Mouse (Mus musculus) liver, embryonic 15.5 days (tissue): ENCODE measurements around the gene Prr13. TPM values are rescaled to one million over a fixed set of nuclear protein-coding genes. Genes with fewer than 3 reads are reported as not detected.

ENCODE experiments used
- ATAC-seq: fragments of 200-750 bp; cut with Nextera tagmentation; 2 replicates; pipeline ENCODE4 v1.8.0; 2017; ENCODE audit warnings: moderate number of reproducible peaks, mild to moderate bottlenecking, moderate library complexity; ENCODE audit not compliant: insufficient read depth
- H3K27ac ChIP-seq: fragments of 300-500 bp; sonication (generic); replicated peaks from 2 replicates; pipeline ENCODE4 v1.5.1; 2015; ENCODE audit warnings: mild to moderate bottlenecking, inconsistent platforms
- H3K27me3 ChIP-seq: fragments of 300-500 bp; sonication (generic); 2 replicates; pipeline ENCODE4 v1.6.1; 2015; ENCODE audit warnings: mild to moderate bottlenecking, inconsistent platforms
- H3K36me3 ChIP-seq: fragments of 300-500 bp; sonication (generic); replicated peaks from 2 replicates; pipeline ENCODE4 v1.6.1; 2015; ENCODE audit warnings: moderate library complexity, mild to moderate bottlenecking, inconsistent platforms
- H3K4me1 ChIP-seq: fragments of 300-500 bp; sonication (generic); replicated peaks from 2 replicates; pipeline ENCODE4 v1.6.1; 2015; ENCODE audit warnings: inconsistent platforms
- H3K4me2 ChIP-seq: fragments of 300-500 bp; sonication (generic); 2 replicates; pipeline ENCODE4 v1.6.1; 2015; ENCODE audit warnings: moderate library complexity, mild to moderate bottlenecking, inconsistent platforms
- H3K4me3 ChIP-seq: fragments of 300-500 bp; sonication (generic); replicated peaks from 2 replicates; pipeline ENCODE4 v1.5.1; 2015; ENCODE audit warnings: mild to moderate bottlenecking, inconsistent platforms
- H3K9ac ChIP-seq: fragments of 300-500 bp; sonication (generic); 2 replicates; pipeline ENCODE4 v1.6.1; 2015; ENCODE audit warnings: moderate library complexity, mild to moderate bottlenecking, inconsistent platforms
- H3K9me3 ChIP-seq: fragments of 300-500 bp; sonication (generic); replicated peaks from 2 replicates; pipeline ENCODE4 v1.6.1; 2016; ENCODE audit warnings: inconsistent platforms
- WGBS: fragments of 180-500 bp; shearing (Covaris S2); methylation state at CpG from one replicate; pipeline ENCODE4 v1.1.7; 2015; ENCODE audit warnings: mixed read lengths; ENCODE audit not compliant: insufficient replicate concordance; 5-methylcytosine and 5-hydroxymethylcytosine counted together
- polyA plus RNA-seq: library from polyadenylated mRNA; unstranded; fragments of >200 nt; fragmentation: Nextera tagmentation; extraction: Ambion mirVana; gene quantifications from 2 replicates; pipeline ENCODE4 v1.2.1, GENCODE M21; 2015

Prr13 gene
- polyA plus RNA-seq, 1 experiment from 2014 or later: 106 TPM

GRCm38 (mm10) chr15:102460971-102461370 is 2.1 kb downstream of the Prr13 start:
- WGBS: 19% methylated on average over 4 of the region's 4 CpGs
- Histone ChIP-seq H3K4me3 (peak overlapping the region; percentile 62), H3K4me2 (peak overlapping the region; percentile 78), H3K4me1 (peaks cover 63% of the 10 kb centered on the region), H3K27ac (peak overlapping the region; percentile 91), H3K27me3 (no peaks in the 10 kb centered on the region), H3K36me3 (peaks cover 33% of the 10 kb centered on the region), H3K9ac (peak overlapping the region; percentile 58), H3K9me3 (no peaks in the 10 kb centered on the region)
- ATAC-seq: peak; percentile 37; the same call in 1 of the 2 replicates

DNA sequence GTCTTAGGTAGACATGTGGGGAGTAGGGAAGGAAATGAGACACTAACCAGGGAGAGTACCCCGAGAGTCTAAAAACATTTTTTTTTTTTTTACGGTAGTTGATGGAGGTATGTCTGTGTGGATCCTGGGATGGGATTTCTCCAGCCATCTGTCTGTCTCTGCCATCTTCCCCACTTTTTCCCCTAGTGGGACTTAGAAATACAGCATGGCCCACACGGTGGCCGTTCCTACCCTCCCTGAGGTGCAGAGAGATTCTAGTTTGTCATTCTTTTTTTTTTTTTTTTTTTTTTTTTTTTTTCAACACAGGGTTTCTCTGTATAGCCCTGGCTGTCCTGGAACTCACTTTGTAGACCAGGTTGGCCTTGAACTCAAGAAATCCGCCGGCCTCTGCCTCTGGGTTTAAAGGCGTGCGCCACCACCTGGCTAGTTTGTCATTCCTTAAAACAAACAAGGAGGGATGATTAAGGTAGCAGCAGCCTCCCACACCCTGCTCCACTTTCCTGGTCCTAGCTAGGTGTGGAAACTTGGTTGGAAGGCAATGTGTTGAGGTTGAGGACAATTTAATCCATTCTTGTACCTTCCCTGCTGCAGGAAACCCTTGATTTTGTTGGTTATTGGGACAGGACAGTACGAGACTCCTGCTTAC is 2.7 kb downstream of the Prr13 start:
- Histone ChIP-seq H3K27ac (peak overlapping the region; percentile 91), H3K4me2 (peak overlapping the region; percentile 78), H3K27me3 (no peaks in the 10 kb centered on the region), H3K4me1 (peaks cover 61% of the 10 kb centered on the region), H3K4me3 (peak overlapping the region; percentile 62), H3K9me3 (no peaks in the 10 kb centered on the region), H3K36me3 (peaks cover 37% of the 10 kb centered on the region), H3K9ac (peak overlapping the region; percentile 58)
- WGBS: 67% methylated on average over 9 of the region's 9 CpGs
- ATAC-seq: no peak

- no peak for ATAC-seq
- H3K36me3 ChIP-seq: peaks cover 51% of the 10 kb centered on the region
- H3K9me3 ChIP-seq: no peaks in the 10 kb centered on the region
These were observed 4.8 kb downstream of the Prr13 start for GRCm38 (mm10) chr15:102463666-102464065.

DNA sequence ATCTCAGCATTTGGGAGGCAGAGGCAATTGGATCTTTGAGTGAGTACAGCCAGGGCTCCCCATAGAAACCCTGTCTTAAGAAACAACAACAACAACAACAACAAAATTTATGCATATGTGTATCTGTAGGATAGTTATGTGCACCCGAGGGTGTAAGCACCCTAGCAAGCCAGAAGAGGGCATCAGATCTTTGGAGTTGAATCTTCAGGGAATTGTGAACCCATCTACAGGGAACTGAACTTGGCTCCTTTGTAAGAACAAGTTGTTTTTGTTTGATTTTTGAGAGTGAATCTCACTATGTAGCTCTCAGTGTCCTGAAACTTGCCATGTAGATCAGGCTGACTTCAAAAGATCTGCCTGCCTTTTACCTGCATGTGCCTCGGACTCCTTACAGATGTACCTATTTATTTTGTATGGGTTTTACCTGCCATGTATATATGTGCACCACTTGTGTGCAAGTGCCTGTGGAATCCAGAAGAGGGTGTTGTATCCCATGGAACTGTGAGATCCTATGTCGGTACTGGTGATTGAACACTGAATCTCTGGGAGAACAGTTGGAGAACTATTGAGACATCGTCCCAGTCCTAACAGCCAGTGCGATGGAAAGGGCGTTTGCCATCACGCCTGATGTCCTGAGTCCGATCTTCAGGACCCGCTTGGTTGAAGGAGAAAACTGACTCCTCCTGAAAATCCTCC is 10.0 kb downstream of the Prr13 start:
- 93% methylated on average over 9 of the region's 9 CpGs for WGBS
- ATAC-seq: no peak
- H3K4me3 ChIP-seq: no peak overlapping the region

More at GRCm38 (mm10) chr15:102463666-102464065, 4.8 kb downstream of the Prr13 start:
- no peak overlapping the region for H3K4me2 ChIP-seq
- H3K9ac ChIP-seq: no peak overlapping the region
- no peak overlapping the region for H3K4me3 ChIP-seq
- H3K27me3 ChIP-seq: no peaks in the 10 kb centered on the region
- H3K4me1 ChIP-seq: peaks cover 43% of the 10 kb centered on the region
- no peak overlapping the region for H3K27ac ChIP-seq

GRCm38 (mm10) chr15:102470183-102470604 is 11.4 kb downstream of the Prr13 start, which contains the start of gene Pcbp2:
Gene Pcbp2 (plus strand): TSS chr15:102470539.
- no peaks in the 10 kb centered on the region for H3K27me3 ChIP-seq
- under 1% methylated on average over 34 of the region's 40 CpGs for WGBS
- H3K27ac ChIP-seq: peak within 1 kb of the TSS; percentile 90
- H3K4me3 ChIP-seq: peak within 1 kb of the TSS; percentile 97
- H3K9ac ChIP-seq: peak within 1 kb of the TSS; percentile 96
- H3K4me2 ChIP-seq: peak within 1 kb of the TSS; percentile 72
- peaks cover 53% of the 10 kb centered on the region for H3K36me3 ChIP-seq
- ATAC-seq: peak; percentile 98
- no peaks in the 10 kb centered on the region for H3K9me3 ChIP-seq
- H3K4me1 ChIP-seq: peaks cover 18% of the 10 kb centered on the region

More for the DNA sequence above, 10.0 kb downstream of the Prr13 start:
- Histone ChIP-seq H3K9me3 (no peaks in the 10 kb centered on the region), H3K27me3 (no peaks in the 10 kb centered on the region), H3K36me3 (peaks cover 47% of the 10 kb centered on the region), H3K27ac (no peak overlapping the region), H3K9ac (no peak overlapping the region), H3K4me2 (no peak overlapping the region), H3K4me1 (peaks cover 21% of the 10 kb centered on the region)

DNA sequence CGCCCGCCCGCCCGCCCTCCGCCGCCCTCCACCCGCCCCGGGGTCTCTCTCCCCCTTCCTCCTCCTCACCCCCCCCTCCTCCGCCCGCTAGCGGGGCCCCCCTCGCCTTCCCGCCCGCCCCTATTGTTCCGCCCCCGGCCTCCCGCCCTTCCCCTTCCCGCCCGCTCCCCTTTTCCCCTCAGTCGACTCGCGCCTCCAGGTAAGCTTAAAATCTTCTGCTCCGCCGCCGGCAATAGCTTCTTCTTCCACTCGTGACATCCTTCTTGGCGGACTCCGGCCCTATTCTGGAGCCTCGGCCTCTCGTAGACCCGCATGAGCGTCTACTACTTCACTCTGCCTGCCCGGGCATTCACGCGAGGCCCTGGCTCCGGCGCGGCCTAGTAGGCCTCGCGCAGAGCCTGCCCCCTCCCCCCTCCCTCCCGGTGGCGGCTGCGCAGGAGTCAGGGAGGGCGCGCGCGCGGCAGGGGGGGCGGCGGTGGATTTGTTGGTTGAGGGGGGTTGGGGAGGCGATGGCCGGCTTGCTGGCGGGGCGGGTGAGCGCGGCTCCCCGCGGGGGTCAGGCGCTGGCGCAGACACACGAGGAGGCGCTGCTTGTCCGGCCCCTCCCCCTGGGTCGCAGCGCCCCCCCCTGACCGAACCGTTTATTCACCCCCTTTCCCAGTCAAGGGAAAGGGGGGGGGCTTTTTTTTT is 11.9 kb downstream of the Prr13 start:
- peaks cover 53% of the 10 kb centered on the region for H3K36me3 ChIP-seq
- no peaks in the 10 kb centered on the region for H3K27me3 ChIP-seq
- peak; percentile 61 for ATAC-seq
- peak overlapping the region; percentile 96 for H3K9ac ChIP-seq
- H3K27ac ChIP-seq: peak overlapping the region; percentile 90
- peak overlapping the region; percentile 72 for H3K4me2 ChIP-seq
- H3K4me1 ChIP-seq: peaks cover 18% of the 10 kb centered on the region
- H3K9me3 ChIP-seq: no peaks in the 10 kb centered on the region
- peak overlapping the region; percentile 97 for H3K4me3 ChIP-seq
- under 1% methylated on average over 46 of the region's 67 CpGs for WGBS

DNA sequence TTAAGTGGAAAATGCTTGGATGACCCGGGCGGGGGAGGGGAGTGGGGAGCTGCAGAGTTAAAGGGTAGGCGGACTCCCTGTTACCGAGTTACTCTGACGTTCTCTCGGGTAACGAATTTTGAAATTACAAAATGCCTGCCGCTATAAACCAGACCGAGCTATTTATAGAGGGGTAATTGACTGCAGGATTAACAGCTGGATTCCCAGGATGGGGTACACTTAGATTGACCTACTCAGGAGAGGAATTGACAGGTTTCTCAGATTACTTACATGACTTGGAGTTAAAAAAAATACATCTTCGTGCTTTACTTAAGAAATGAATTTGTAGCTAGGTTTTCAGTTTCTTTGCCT is 12.4 kb downstream of the Prr13 start:
- H3K27ac ChIP-seq: peak overlapping the region; percentile 90
- WGBS: 1% methylated on average over 10 of the region's 10 CpGs
- peak overlapping the region; percentile 96 for H3K9ac ChIP-seq
- H3K9me3 ChIP-seq: no peaks in the 10 kb centered on the region
- peaks cover 18% of the 10 kb centered on the region for H3K4me1 ChIP-seq
- peak overlapping the region; percentile 97 for H3K4me3 ChIP-seq
- no peak for ATAC-seq
- peak overlapping the region; percentile 72 for H3K4me2 ChIP-seq
- H3K36me3 ChIP-seq: peaks cover 56% of the 10 kb centered on the region
- no peaks in the 10 kb centered on the region for H3K27me3 ChIP-seq

DNA sequence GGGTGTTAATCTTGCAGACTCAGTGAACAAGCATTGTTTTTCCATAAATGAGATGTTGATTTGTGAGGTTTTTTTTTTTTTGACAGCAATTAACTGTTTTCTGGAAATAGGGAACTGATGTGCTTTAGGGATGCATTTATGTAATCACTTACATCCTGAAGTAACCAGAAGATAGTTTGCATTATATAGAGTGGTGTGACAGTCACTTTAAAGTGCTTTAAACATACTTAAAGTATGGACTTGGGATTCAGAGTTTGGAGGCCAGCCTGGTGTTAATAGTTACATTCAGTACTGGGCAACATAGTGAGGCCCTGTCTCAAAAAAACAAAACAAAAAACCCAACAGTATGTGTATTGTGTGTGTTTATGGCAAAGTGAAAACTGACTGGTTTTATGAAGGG is 12.9 kb downstream of the Prr13 start:
- H3K4me2 ChIP-seq: peak overlapping the region; percentile 72
- no peak overlapping the region; the same call in 1 of the 2 replicates for H3K27ac ChIP-seq
- peak overlapping the region; percentile 97 for H3K4me3 ChIP-seq
- no peaks in the 10 kb centered on the region for H3K9me3 ChIP-seq
- peak overlapping the region; percentile 96 for H3K9ac ChIP-seq
- no peak for ATAC-seq
- H3K27me3 ChIP-seq: no peaks in the 10 kb centered on the region
- peaks cover 18% of the 10 kb centered on the region for H3K4me1 ChIP-seq
- peaks cover 56% of the 10 kb centered on the region for H3K36me3 ChIP-seq

DNA sequence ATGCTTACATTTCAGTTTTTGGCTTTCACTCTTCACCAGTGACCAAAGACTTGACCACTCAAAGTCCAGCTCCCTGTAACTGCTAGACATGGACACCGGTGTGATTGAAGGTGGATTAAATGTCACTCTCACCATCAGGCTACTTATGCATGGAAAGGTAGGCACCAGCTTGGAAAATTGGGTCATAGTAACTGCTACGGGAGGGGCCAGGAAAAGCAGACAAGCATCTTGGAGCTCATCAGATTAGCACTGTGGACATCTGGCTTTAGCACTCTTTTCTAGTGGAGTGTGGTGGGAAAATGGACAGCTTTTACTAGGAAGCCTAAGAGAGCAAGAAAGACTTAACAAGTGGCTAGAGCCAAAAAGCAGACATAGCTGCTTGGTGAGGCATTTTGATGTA is 14.4 kb downstream of the Prr13 start:
- ATAC-seq: no peak
- WGBS: 66% methylated on average over 2 of the region's 2 CpGs
- Histone ChIP-seq H3K27ac (no peak overlapping the region), H3K4me3 (no peak overlapping the region), H3K4me1 (peaks cover 18% of the 10 kb centered on the region), H3K9ac (no peak overlapping the region), H3K36me3 (peaks cover 61% of the 10 kb centered on the region), H3K9me3 (no peaks in the 10 kb centered on the region), H3K27me3 (no peaks in the 10 kb centered on the region), H3K4me2 (no peak overlapping the region)

GRCm38 (mm10) chr15:102474520-102474919 is 15.7 kb downstream of the Prr13 start:
- no peaks in the 10 kb centered on the region for H3K9me3 ChIP-seq
- H3K4me1 ChIP-seq: peaks cover 18% of the 10 kb centered on the region
- no peak for ATAC-seq
- no peak overlapping the region for H3K4me3 ChIP-seq
- no peak overlapping the region for H3K27ac ChIP-seq
- no peak overlapping the region for H3K9ac ChIP-seq
- no peak overlapping the region for H3K4me2 ChIP-seq
- WGBS: 86% methylated on average over 2 of the region's 2 CpGs
- peaks cover 63% of the 10 kb centered on the region for H3K36me3 ChIP-seq
- H3K27me3 ChIP-seq: no peaks in the 10 kb centered on the region

GRCm38 (mm10) chr15:102483136-102483535 is 24.3 kb downstream of the Prr13 start:
- 92% methylated on average over 3 of the region's 3 CpGs for WGBS
- H3K4me2 ChIP-seq: no peak overlapping the region
- H3K27me3 ChIP-seq: no peaks in the 10 kb centered on the region
- ATAC-seq: no peak
- no peak overlapping the region for H3K9ac ChIP-seq
- H3K9me3 ChIP-seq: no peaks in the 10 kb centered on the region
- H3K4me3 ChIP-seq: no peak overlapping the region
- no peak overlapping the region for H3K27ac ChIP-seq
- peaks cover 91% of the 10 kb centered on the region for H3K36me3 ChIP-seq
- no peaks in the 10 kb centered on the region for H3K4me1 ChIP-seq
